Mouse (Mus musculus): ENCODE measurements around the gene Gm36210. TPM values are rescaled to one million over a fixed set of nuclear protein-coding genes. Genes with fewer than 3 reads are reported as not detected.

Gm36210 gene
- total and polyA plus RNA-seq, 3 experiments: 0.90 TPM; not detected in 2

- peaks cover 0 to 2% of the 10 kb centered on the region in 2 experiments for H3K36me3 ChIP-seq (replicated peaks in 1 of 2; ENCODE audit: control insufficient read depth in 1 of 2, insufficient read depth in 1 of 2, low read length in 1 of 2)
- peak overlapping the region in 1 of 3 experiments; percentile 14 for H3K4me3 ChIP-seq (replicated peaks in 1 of 3; ENCODE audit: low read depth in 2 of 3, low read length in 2 of 3, poor library complexity in 1 of 3)
- dilution Hi-C loops (cut with MboI; ENCODE audit: extremely low pct_ligation_motif_present, extremely low pct_unique_long_range_greater_than_20kb, low sequenced_read_pairs): no loop called here
- no peak for DNase-seq (ENCODE audit: extremely low read depth)
- H3K27me3 ChIP-seq (replicated peaks): no peaks in the 10 kb centered on the region
- no peak overlapping the region for H3K9ac ChIP-seq (ENCODE audit: insufficient read depth, low read depth)
- H3K9me3 ChIP-seq (replicated peaks; ENCODE audit: low read length): peaks cover 5% of the 10 kb centered on the region
- H3K79me2 ChIP-seq (replicated peaks; ENCODE audit: control insufficient read depth, extremely low read depth, insufficient read depth, poor library complexity, severe bottlenecking): no peaks in the 10 kb centered on the region
- no peak overlapping the region for H3K4me2 ChIP-seq (ENCODE audit: insufficient read depth, low read depth, poor library complexity, severe bottlenecking)
- peaks cover 6 to 35% of the 10 kb centered on the region in 2 experiments for H3K4me1 ChIP-seq (ENCODE audit: control insufficient read depth in 1 of 2, insufficient read depth in 2 of 2)
- H3K27ac ChIP-seq (ENCODE audit: insufficient read depth, low read depth): no peak overlapping the region
- in situ Hi-C loops (cut with MboI; ENCODE audit: low pct_ligation_motif_present, low pct_unique_long_range_greater_than_20kb, low sequenced_read_pairs): no loop called here
- TF ChIP-seq MAFK (IDR thresholded peaks at IDR 0.05; ENCODE audit: insufficient replicate concordance, low read length) (no peak), MAZ (IDR thresholded peaks at IDR 0.05; ENCODE audit: low read depth, low read length) (no peak), HCFC1 (IDR thresholded peaks at IDR 0.05; ENCODE audit: low read depth, low read length) (no peak), MXI1 (IDR thresholded peaks at IDR 0.05; ENCODE audit: low read depth, low read length) (no peak), USF2 (conservative IDR thresholded peaks at IDR 0.05; ENCODE audit: low read depth, low read length) (no peak), IRF4 (IDR thresholded peaks at IDR 0.05; ENCODE audit: low read depth, low read length) (no peak), MYC (IDR thresholded peaks at IDR 0.05; ENCODE audit: low read depth, low read length) (no peak), EP300 (IDR thresholded peaks at IDR 0.05; ENCODE audit: low read length) (no peak), CHD2 (IDR thresholded peaks at IDR 0.05; ENCODE audit: low read length) (no peak), NRF1 (IDR thresholded peaks at IDR 0.05; ENCODE audit: low read depth, low read length) (no peak), JUN (IDR thresholded peaks at IDR 0.05; ENCODE audit: insufficient read depth, low read depth, low read length) (no peak), UBTF (IDR thresholded peaks at IDR 0.05; ENCODE audit: low read depth, low read length) (no peak), MAX (IDR thresholded peaks at IDR 0.05; ENCODE audit: low read length) (no peak), ZNF384 (IDR thresholded peaks at IDR 0.05; ENCODE audit: low read depth, low read length) (no peak), TCF12 (IDR thresholded peaks at IDR 0.05; ENCODE audit: low read depth, low read length) (no peak), BHLHE40 (IDR thresholded peaks at IDR 0.05; ENCODE audit: low read depth, low read length) (no peak), SIN3A (IDR thresholded peaks at IDR 0.05; ENCODE audit: low read length) (no peak)
Observed at GRCm38 (mm10) chr7:4937392-4937791, 31.1 kb upstream of the Gm36210 start.

GRCm38 (mm10) chr7:4936832-4937231 lies 30.5 kb upstream of the Gm36210 start:
- dilution Hi-C loops (cut with MboI; ENCODE audit: extremely low pct_ligation_motif_present, extremely low pct_unique_long_range_greater_than_20kb, low sequenced_read_pairs): no loop called here
- H3K4me2 ChIP-seq (ENCODE audit: insufficient read depth, low read depth, poor library complexity, severe bottlenecking): no peak overlapping the region

More at GRCm38 (mm10) chr7:4936832-4937231, 30.5 kb upstream of the Gm36210 start:
- H3K27ac ChIP-seq (ENCODE audit: insufficient read depth, low read depth): no peak overlapping the region
- no peaks in the 10 kb centered on the region for H3K27me3 ChIP-seq (replicated peaks)
- in situ Hi-C loops (cut with MboI; ENCODE audit: low pct_ligation_motif_present, low pct_unique_long_range_greater_than_20kb, low sequenced_read_pairs): no loop called here
- peaks cover 5% of the 10 kb centered on the region for H3K9me3 ChIP-seq (replicated peaks; ENCODE audit: low read length)
- peak; percentile 31 for DNase-seq (ENCODE audit: extremely low read depth)
- no peak overlapping the region for H3K9ac ChIP-seq (ENCODE audit: insufficient read depth, low read depth)
- peak; percentile 33; the same call in 1 of the 2 replicates for TF ChIP-seq ELF1 (IDR thresholded peaks at IDR 0.05; ENCODE audit: low read depth, low read length)
- TF ChIP-seq POLR2A (IDR thresholded peaks at IDR 0.05; ENCODE audit: low read depth, low read length): no peak
- H3K4me3 ChIP-seq (replicated peaks in 1 of 3; ENCODE audit: low read depth in 2 of 3, low read length in 2 of 3, poor library complexity in 1 of 3): peak overlapping the region in 1 of 3 experiments; percentile 14
- H3K36me3 ChIP-seq (replicated peaks in 1 of 2; ENCODE audit: control insufficient read depth in 1 of 2, insufficient read depth in 1 of 2, low read length in 1 of 2): peaks cover 0 to 2% of the 10 kb centered on the region in 2 experiments
- peaks cover 6 to 38% of the 10 kb centered on the region in 2 experiments for H3K4me1 ChIP-seq (ENCODE audit: control insufficient read depth in 1 of 2, insufficient read depth in 2 of 2)
- no peaks in the 10 kb centered on the region for H3K79me2 ChIP-seq (replicated peaks; ENCODE audit: control insufficient read depth, extremely low read depth, insufficient read depth, poor library complexity, severe bottlenecking)

Measured in CH12.LX (cell line).